Mouse (Mus musculus) liver, adult 2 months (tissue): ENCODE data around the gene 2700049A03Rik.

Experiments used
- CTCF ChIP-seq: fragments of 200-500 bp; IDR thresholded peaks from 2 replicates; pipeline ENCODE4 v1.5.1; 2011; ENCODE audit warnings: low read depth, low read length, control low read depth
- POLR2A ChIP-seq: fragments of 200-500 bp; IDR thresholded peaks from 2 replicates; pipeline ENCODE4 v1.6.1; 2011; ENCODE audit warnings: low read length, control low read depth; ENCODE audit not compliant: insufficient read depth; ENCODE audit errors: extremely low read depth

- TF ChIP-seq CTCF (no peak), POLR2A (no peak)
Measured at GRCm38 (mm10) chr12:71183736-71184135, 47.1 kb downstream of the 2700049A03Rik start.
